Mouse (Mus musculus) small intestine, adult 2 months (tissue): ENCODE data around the gene Slc5a1.

Source experiments
- CTCF ChIP-seq: fragments of 200-500 bp; IDR thresholded peaks from 2 replicates; pipeline ENCODE4 v1.5.1; 2012; ENCODE audit warnings: low read depth, mild to moderate bottlenecking, control low read depth, inconsistent platforms, low read length, moderate library complexity, mixed read lengths; ENCODE audit not compliant: insufficient replicate concordance, insufficient read length; ENCODE audit errors: extremely low read depth
- POLR2A ChIP-seq: fragments of 200-500 bp; IDR thresholded peaks from 2 replicates; pipeline ENCODE4 v1.6.1; 2012; ENCODE audit warnings: low read depth, mild to moderate bottlenecking, control low read depth, inconsistent platforms, low read length, moderate library complexity

DNA sequence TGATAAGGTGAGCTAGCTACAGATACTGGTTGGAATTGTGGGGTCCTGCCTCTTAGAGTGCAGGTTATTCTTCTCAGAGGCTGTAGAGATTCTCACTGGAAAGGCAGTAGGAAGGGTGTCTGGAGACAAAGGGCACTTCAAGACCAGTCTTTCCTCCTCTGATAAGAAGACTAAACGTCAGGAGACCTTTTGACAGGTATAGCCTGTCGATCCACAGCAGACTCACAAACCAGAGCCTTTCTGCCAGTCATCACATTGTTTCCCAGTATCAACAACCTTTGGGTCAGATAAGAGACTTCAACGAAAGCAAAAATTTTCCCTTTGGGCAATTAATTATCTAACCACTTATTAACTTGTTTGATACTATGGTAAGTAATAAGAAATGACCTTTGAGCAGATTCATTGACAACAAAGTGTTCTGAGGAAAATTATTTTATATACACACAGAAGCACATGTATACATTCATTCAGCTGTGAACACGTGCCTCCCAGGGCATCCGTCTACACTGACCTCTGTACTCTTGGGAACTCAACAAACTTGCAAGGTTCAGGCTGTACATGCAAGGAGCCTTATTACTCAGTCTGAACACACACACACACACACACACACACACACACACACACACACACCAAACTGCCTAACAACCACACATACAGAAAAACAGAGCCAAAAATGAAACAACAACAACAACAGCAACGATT is 27.4 kb upstream of the Slc5a1 start:
- TF ChIP-seq CTCF (no peak), POLR2A (no peak)
